Mouse (Mus musculus) B cell, adult (primary cell): ENCODE data around the gene Tmem168. TPM values are rescaled to one million over a fixed set of nuclear protein-coding genes. Genes with fewer than 3 reads are reported as not detected.

ENCODE experiments used
- total RNA-seq: library from RNA; stranded (reverse); gene quantifications from 4 replicates; pipeline ENCODE4 v1.2.4, GENCODE M21; 2023; ENCODE audit not compliant: inconsistent age

The Tmem168 gene
- 49.6 to 63.2 TPM (median 56.3 TPM) in 4 replicates for total RNA-seq

DNA sequence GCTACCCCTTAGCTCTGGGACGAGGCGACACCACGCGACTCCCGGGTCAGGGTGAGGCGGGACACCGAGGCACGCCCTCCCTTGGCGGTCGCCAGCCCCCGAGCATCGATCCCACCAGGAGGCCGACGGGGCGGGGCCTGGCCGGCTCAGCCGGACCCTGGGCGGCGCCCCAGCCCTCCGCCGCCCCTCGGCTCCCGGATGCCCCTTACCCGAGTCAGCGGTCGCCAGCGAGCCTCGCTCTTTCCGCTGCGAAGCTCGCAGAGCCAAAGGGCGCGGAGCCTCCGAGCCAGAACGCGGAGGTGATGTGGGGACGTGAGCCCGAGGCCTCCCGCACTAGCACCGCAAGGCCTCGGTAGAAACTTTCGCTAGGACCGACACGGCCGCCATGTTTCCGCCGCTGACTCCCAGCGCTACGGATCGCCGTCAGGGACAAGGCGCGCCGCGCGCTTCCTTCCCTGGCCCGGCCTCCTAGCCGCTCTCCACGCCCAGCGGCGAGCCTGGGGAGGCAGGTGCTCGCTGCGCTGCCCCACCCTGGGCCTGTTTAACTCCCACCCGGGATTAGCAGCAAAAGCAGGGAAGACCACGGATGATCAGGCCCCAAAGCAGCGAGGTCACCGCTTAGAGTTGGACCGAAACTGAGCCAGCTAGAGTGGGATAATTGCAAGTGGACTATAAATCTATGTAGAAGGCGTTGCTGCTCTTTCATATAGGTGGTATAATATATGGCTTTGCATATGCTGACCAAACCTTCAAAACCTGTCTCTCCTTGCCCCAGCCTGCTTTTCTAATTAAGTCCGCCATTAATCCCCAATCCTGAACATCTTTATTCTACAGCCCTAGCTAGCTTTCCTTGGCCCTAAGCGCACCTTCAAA, at the start of gene Tmem168:
Gene Tmem168, minus strand, starts transcription at position 480 of the 873 bp plus-strand sequence.

Other genes starting within 250 kb of the Tmem168 start
- 27.5 to 32.2 TPM (median 30.2 TPM) in 4 replicates for gene Bmt2, start 69.9 kb upstream of the Tmem168 start, total RNA-seq
- 0.39 to 0.93 TPM (median 0.82 TPM) in 4 replicates for gene Gpr85, start 231.8 kb upstream of the Tmem168 start, total RNA-seq